Mouse (Mus musculus) heart, embryonic 10.5 days (tissue): ENCODE results near the gene Gse1. TPM values are rescaled to one million over a fixed set of nuclear protein-coding genes. Genes with fewer than 3 reads are reported as not detected.

Experiments used
- microRNA-seq: library from miRNA; unstranded; fragments of <30 nt; microRNA quantifications from one replicate; pipeline ENCODE4, GENCODE M21; 2017
- polyA plus RNA-seq: library from polyadenylated mRNA; unstranded; fragments of >200 nt; fragmentation: Nextera tagmentation; extraction: Ambion mirVana; gene quantifications from 2 replicates; pipeline ENCODE4 v1.2.1, GENCODE M21; 2016

The Gse1 gene
- polyA plus RNA-seq, 1 experiment from 2014 or later: 13.7 TPM

Small RNA genes within 50 kb of the gene (microRNA-seq; reads per million reads assigned to microRNA genes)
- gene Gm22715 (not detected), gene Mir7687 (2.3 reads per million)

Other genes with a start within 250 kb of the Gse1 start
- gene Crispld2, start 236.0 kb upstream of the Gse1 start, polyA plus RNA-seq: 3.2 and 9.7 TPM in 2 replicates
- gene Zdhhc7, start 127.0 kb upstream of the Gse1 start, polyA plus RNA-seq: 35.5 and 37.3 TPM in 2 replicates
- 8.2 and 11.9 TPM in 2 replicates for gene 6430548M08Rik, start 114.3 kb upstream of the Gse1 start, polyA plus RNA-seq
- gene Fam92b, start 51.0 kb upstream of the Gse1 start, polyA plus RNA-seq: 0.16 and 0.31 TPM in 2 replicates